Mouse (Mus musculus) neural tube, embryonic 14.5 days (tissue): ENCODE measurements around the gene Hsd17b7. TPM values are rescaled to one million over a fixed set of nuclear protein-coding genes. Genes with fewer than 3 reads are reported as not detected.

Experiments
- ATAC-seq: fragments of 200-750 bp; cut with Nextera tagmentation; 2 replicates; pipeline ENCODE4 v1.8.0; 2017; ENCODE audit warnings: low read depth, mild to moderate bottlenecking, moderate TSS enrichment, moderate library complexity
- H3K27ac ChIP-seq: fragments of 300-500 bp; sonication (generic); 2 replicates; pipeline ENCODE4 v1.5.1; 2014; ENCODE audit warnings: low read depth, mild to moderate bottlenecking, control low read depth, low read length, moderate library complexity, mixed read lengths
- H3K27me3 ChIP-seq: fragments of 300-500 bp; sonication (generic); 2 replicates; pipeline ENCODE4 v1.6.1; 2014; ENCODE audit warnings: low read length; ENCODE audit not compliant: control insufficient read depth, insufficient read depth
- H3K36me3 ChIP-seq: fragments of 300-500 bp; sonication (generic); 2 replicates; pipeline ENCODE4 v1.6.1; 2014; ENCODE audit warnings: low read length, mixed read lengths; ENCODE audit not compliant: control insufficient read depth, insufficient read depth
- H3K4me1 ChIP-seq: fragments of 300-500 bp; sonication (generic); 2 replicates; pipeline ENCODE4 v1.6.1; 2014; ENCODE audit warnings: low read length; ENCODE audit not compliant: control insufficient read depth, insufficient read depth
- H3K4me2 ChIP-seq: fragments of 300-500 bp; sonication (generic); 2 replicates; pipeline ENCODE4 v1.6.1; 2014; ENCODE audit warnings: mild to moderate bottlenecking, low read depth, low read length, control low read depth
- H3K4me3 ChIP-seq: fragments of 300-500 bp; sonication (generic); 2 replicates; pipeline ENCODE4 v1.5.1; 2014; ENCODE audit warnings: low read depth, low read length, control low read depth, mixed read lengths
- H3K9ac ChIP-seq: fragments of 300-500 bp; sonication (generic); replicated peaks from 2 replicates; pipeline ENCODE4 v1.6.1; 2014; ENCODE audit warnings: low read depth, mild to moderate bottlenecking, control low read depth, low read length, mixed read lengths
- H3K9me3 ChIP-seq: fragments of 300-500 bp; sonication (generic); 2 replicates; pipeline ENCODE4 v1.6.1; 2016; ENCODE audit warnings: low read length; ENCODE audit not compliant: control insufficient read depth
- WGBS: fragments of 180-500 bp; shearing (Covaris S2); extraction: QIAGEN DNeasy Blood & Tissue Kit; methylation state at CpG from one replicate; pipeline ENCODE4 v1.1.7; 2014; 5-methylcytosine and 5-hydroxymethylcytosine counted together
- polyA plus RNA-seq: library from polyadenylated mRNA; unstranded; fragments of >200 nt; fragmentation: Nextera tagmentation; extraction: Ambion mirVana; gene quantifications from 2 replicates; pipeline ENCODE4 v1.2.1, GENCODE M21; 2014

The Hsd17b7 gene
- polyA plus RNA-seq, 1 experiment from 2014 or later, result 34.2 TPM

GRCm38 (mm10) chr1:169949981-169950380, 19.1 kb downstream of the Hsd17b7 start:
- Histone ChIP-seq H3K27me3 (no peaks in the 10 kb centered on the region), H3K9me3 (no peaks in the 10 kb centered on the region), H3K27ac (no peak overlapping the region), H3K9ac (no peak overlapping the region), H3K4me2 (no peak overlapping the region), H3K4me1 (no peaks in the 10 kb centered on the region), H3K4me3 (no peak overlapping the region), H3K36me3 (peaks cover 14% of the 10 kb centered on the region; the same call in 1 of the 2 replicates)
- no peak for ATAC-seq
- 85% methylated on average over 7 of the region's 7 CpGs for WGBS

GRCm38 (mm10) chr1:169948866-169949265, 20.2 kb downstream of the Hsd17b7 start:
- H3K27ac ChIP-seq, result no peak overlapping the region
- no peaks in the 10 kb centered on the region for H3K27me3 ChIP-seq
- peaks cover 9% of the 10 kb centered on the region; the same call in 1 of the 2 replicates for H3K36me3 ChIP-seq
- no peak overlapping the region for H3K9ac ChIP-seq
- WGBS, result 75% methylated on average over 7 of the region's 7 CpGs
- no peaks in the 10 kb centered on the region; the same call in 1 of the 2 replicates for H3K9me3 ChIP-seq
- ATAC-seq, result no peak
- H3K4me1 ChIP-seq, result no peaks in the 10 kb centered on the region
- no peak overlapping the region for H3K4me3 ChIP-seq
- H3K4me2 ChIP-seq, result no peak overlapping the region

- no peak overlapping the region for H3K4me3 ChIP-seq
- 83% methylated on average over 7 of the region's 7 CpGs for WGBS
- 0 out of 2 replicates have a peak, but pooled peaks cover 5% of the 10 kb centered on the region for H3K36me3 ChIP-seq
- no peaks in the 10 kb centered on the region; the same call in 1 of the 2 replicates for H3K9me3 ChIP-seq
- no peak overlapping the region for H3K4me2 ChIP-seq
- H3K27me3 ChIP-seq, result no peaks in the 10 kb centered on the region
- H3K27ac ChIP-seq, result no peak overlapping the region
- H3K9ac ChIP-seq, result no peak overlapping the region
- no peak for ATAC-seq
- H3K4me1 ChIP-seq, result no peaks in the 10 kb centered on the region
These were observed 20.8 kb downstream of the Hsd17b7 start for GRCm38 (mm10) chr1:169948280-169948679.

- no peak overlapping the region for H3K9ac ChIP-seq
- WGBS, result 82% methylated on average over 6 of the region's 6 CpGs
- no peaks in the 10 kb centered on the region for H3K27me3 ChIP-seq
- H3K9me3 ChIP-seq, result no peaks in the 10 kb centered on the region; the same call in 1 of the 2 replicates
- no peaks in the 10 kb centered on the region for H3K4me1 ChIP-seq
- ATAC-seq, result no peak
- H3K4me2 ChIP-seq, result no peak overlapping the region
- H3K36me3 ChIP-seq, result 0 out of 2 replicates have a peak, but pooled peaks cover 2% of the 10 kb centered on the region
- H3K4me3 ChIP-seq, result no peak overlapping the region
- no peak overlapping the region for H3K27ac ChIP-seq
These were observed 21.4 kb downstream of the Hsd17b7 start for GRCm38 (mm10) chr1:169947654-169948053.

- no peaks in the 10 kb centered on the region; the same call in 1 of the 2 replicates for H3K9me3 ChIP-seq
- ATAC-seq, result no peak
- no peaks in the 10 kb centered on the region for H3K27me3 ChIP-seq
- 88% methylated on average over 3 of the region's 3 CpGs for WGBS
- no peak overlapping the region for H3K4me2 ChIP-seq
- H3K9ac ChIP-seq, result no peak overlapping the region
- H3K36me3 ChIP-seq, result no peaks in the 10 kb centered on the region
- no peaks in the 10 kb centered on the region for H3K4me1 ChIP-seq
- no peak overlapping the region for H3K27ac ChIP-seq
- no peak overlapping the region for H3K4me3 ChIP-seq
These were observed 23.0 kb downstream of the Hsd17b7 start for GRCm38 (mm10) chr1:169946004-169946403.

GRCm38 (mm10) chr1:169939345-169939744, 29.7 kb downstream of the Hsd17b7 start:
- Histone ChIP-seq H3K9ac (no peak overlapping the region), H3K36me3 (no peaks in the 10 kb centered on the region), H3K9me3 (no peaks in the 10 kb centered on the region; the same call in 1 of the 2 replicates), H3K4me3 (no peak overlapping the region), H3K27ac (no peak overlapping the region), H3K4me1 (no peaks in the 10 kb centered on the region), H3K4me2 (no peak overlapping the region), H3K27me3 (no peaks in the 10 kb centered on the region)
- WGBS, result 10% methylated on average over 2 of the region's 2 CpGs
- no peak for ATAC-seq

- Histone ChIP-seq H3K27me3 (no peaks in the 10 kb centered on the region), H3K36me3 (no peaks in the 10 kb centered on the region), H3K4me2 (peak overlapping the region; percentile 46), H3K27ac (peak overlapping the region; percentile 68), H3K9ac (peak overlapping the region; percentile 17; the same call in 1 of the 2 replicates), H3K9me3 (no peaks in the 10 kb centered on the region), H3K4me1 (peaks cover 8% of the 10 kb centered on the region; the same call in 1 of the 2 replicates), H3K4me3 (peak overlapping the region; percentile 13; the same call in 1 of the 2 replicates)
- ATAC-seq, result peak; percentile 88
- WGBS, result 32% methylated on average over 16 of the region's 16 CpGs
These were observed 34.9 kb downstream of the Hsd17b7 start for GRCm38 (mm10) chr1:169934005-169934725.

GRCm38 (mm10) chr1:169932122-169932746, 36.8 kb downstream of the Hsd17b7 start:
- peak overlapping the region; percentile 2; the same call in 1 of the 2 replicates for H3K4me2 ChIP-seq
- peaks cover 10% of the 10 kb centered on the region; the same call in 1 of the 2 replicates for H3K4me1 ChIP-seq
- H3K36me3 ChIP-seq, result no peaks in the 10 kb centered on the region
- H3K9ac ChIP-seq, result no peak overlapping the region
- no peak overlapping the region for H3K27ac ChIP-seq
- no peak overlapping the region for H3K4me3 ChIP-seq
- no peak for ATAC-seq
- no peaks in the 10 kb centered on the region for H3K9me3 ChIP-seq
- 66% methylated on average over 7 of the region's 7 CpGs for WGBS
- no peaks in the 10 kb centered on the region for H3K27me3 ChIP-seq

- Histone ChIP-seq H3K4me2 (peak overlapping the region; percentile 28; the same call in 1 of the 2 replicates), H3K9me3 (no peaks in the 10 kb centered on the region), H3K36me3 (no peaks in the 10 kb centered on the region), H3K4me3 (no peak overlapping the region), H3K27ac (no peak overlapping the region), H3K9ac (no peak overlapping the region), H3K4me1 (peaks cover 10% of the 10 kb centered on the region; the same call in 1 of the 2 replicates), H3K27me3 (no peaks in the 10 kb centered on the region)
- no peak for ATAC-seq
- 88% methylated on average over 7 of the region's 7 CpGs for WGBS
These were observed 37.3 kb downstream of the Hsd17b7 start for GRCm38 (mm10) chr1:169931698-169932097.
